Mouse (Mus musculus) adrenal gland, adult 10 weeks (tissue): Measurements from ENCODE around the gene Ogfod1. TPM values are rescaled to one million over a fixed set of nuclear protein-coding genes. Genes with fewer than 3 reads are reported as not detected.

Experiments used
- polyA plus RNA-seq: library from polyadenylated mRNA; stranded (reverse); fragments of 350-450 nt; fragmentation: Illumina TruSeq; extraction: RNeasy Lipid Tissue Mini Kit (QIAGEN cat#74804); gene quantifications from one replicate; pipeline ENCODE4 v1.2.3, GENCODE M21; 2014; ENCODE audit warnings: low read depth, low replicate concordance

Ogfod1 gene
- 26.9 TPM for polyA plus RNA-seq

GRCm38 (mm10) chr8:94036944-94037524 lies at the start of gene Ogfod1, which contains the start of gene Nudt21:
Gene Ogfod1 (plus strand): TSS chr8:94037198.
Gene Nudt21 (minus strand): TSS chr8:94037031.

GRCm38 (mm10) chr8:94012013-94012951 lies 24.7 kb upstream of the Ogfod1 start, which contains the start of gene Amfr:
Gene Amfr (minus strand): TSS chr8:94012842.

GRCm38 (mm10) chr8:94098081-94098974 lies 61.3 kb downstream of the Ogfod1 start, which contains the start of gene Bbs2:
Gene Bbs2 (minus strand): TSS chr8:94098928.

Other genes with a start within 250 kb of the Ogfod1 start
- gene Gnao1, start 227.2 kb upstream of the Ogfod1 start, polyA plus RNA-seq: 14.3 TPM
- 391 TPM for gene Amfr, start 24.4 kb upstream of the Ogfod1 start, polyA plus RNA-seq
- gene Nudt21, start 167 bp upstream of the Ogfod1 start, polyA plus RNA-seq: 78.1 TPM
- gene Bbs2, start 61.7 kb downstream of the Ogfod1 start, polyA plus RNA-seq: 13.4 TPM
- gene Mt4, start 100.0 kb downstream of the Ogfod1 start, polyA plus RNA-seq: not detected
- not detected for gene Mt3, start 115.4 kb downstream of the Ogfod1 start, polyA plus RNA-seq
- 13.5 TPM for gene Mt2, start 135.5 kb downstream of the Ogfod1 start, polyA plus RNA-seq
- 4.9 TPM for gene Mt1, start 141.9 kb downstream of the Ogfod1 start, polyA plus RNA-seq
- 14.3 TPM for gene Nup93, start 177.4 kb downstream of the Ogfod1 start, polyA plus RNA-seq